Mouse (Mus musculus) monocyte, adult 5-6 weeks (primary cell): ENCODE results near the gene Arhgap22. TPM values are rescaled to one million over a fixed set of nuclear protein-coding genes. Genes with fewer than 3 reads are reported as not detected.
A peak's percentile ranks its signal among the peaks of the same experiment; 100 is the strongest.

Source experiments
- ATAC-seq: fragments of 153-309, 156-312 bp; replicated peaks from 2 replicates; pipeline ENCODE4 v1.8.0; 2017; ENCODE audit warnings: mild to moderate bottlenecking; ENCODE audit not compliant: low TSS enrichment, insufficient number of reproducible peaks, severe bottlenecking, poor library complexity, low FRiP score
- total RNA-seq: library from RNA; stranded (forward); fragments of 200-1000, 200-491, 200-594 nt; gene quantifications from 3 replicates; pipeline ENCODE4 v1.2.3, GENCODE M21; 2017

Gene Arhgap22
- 1.6 TPM in 1 of 3 replicates, not detected in the others for total RNA-seq

DNA sequence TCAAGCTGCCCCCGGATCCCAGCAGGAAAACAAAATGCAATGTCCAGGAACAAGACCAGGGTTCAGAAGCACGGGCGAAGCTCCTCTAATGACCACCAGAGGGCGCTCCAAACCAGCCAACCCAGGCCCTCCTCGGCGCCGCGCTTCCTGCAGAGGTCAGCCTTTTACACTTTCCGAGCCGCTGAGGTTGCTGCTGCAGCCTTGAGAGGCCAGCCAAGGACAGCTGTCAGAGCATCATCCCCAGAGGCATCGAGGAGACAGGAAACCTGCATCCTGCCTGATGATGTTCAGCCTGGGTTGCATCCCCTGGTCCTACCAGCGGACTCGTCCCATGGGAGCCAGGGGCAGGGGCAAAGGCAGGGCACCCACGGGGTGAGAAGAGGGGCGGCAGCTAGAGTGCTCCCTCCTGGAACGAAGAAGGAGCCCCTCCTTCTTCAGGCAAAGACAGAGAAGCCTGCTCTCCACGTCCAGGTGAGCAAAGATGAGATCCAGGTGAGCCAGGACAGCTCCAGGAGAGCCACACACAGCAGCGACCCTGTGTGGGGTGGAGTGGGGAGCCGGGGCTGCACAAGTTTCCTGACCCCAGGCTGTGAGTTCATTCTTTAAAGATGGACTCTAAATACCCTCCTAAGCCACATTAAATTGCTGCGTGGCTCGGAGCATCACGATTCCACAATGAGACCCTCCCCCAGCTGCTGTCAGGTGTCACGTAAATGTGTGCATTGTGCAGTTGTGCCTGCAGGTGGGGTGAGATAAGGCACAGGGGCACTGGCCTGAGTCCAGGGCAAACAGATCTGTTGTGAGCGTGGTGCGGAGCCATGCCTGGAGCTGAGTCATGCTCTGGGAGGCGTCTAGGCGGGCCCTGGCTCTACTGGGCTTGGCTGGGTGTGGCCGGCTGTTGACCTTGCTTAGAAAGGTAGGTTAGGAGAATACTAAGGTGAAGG, at the start of gene Arhgap22:
Gene Arhgap22 (plus strand): TSS at position 204 of the 944 bp plus-strand sequence.
- ATAC-seq, result peak; percentile 66

DNA sequence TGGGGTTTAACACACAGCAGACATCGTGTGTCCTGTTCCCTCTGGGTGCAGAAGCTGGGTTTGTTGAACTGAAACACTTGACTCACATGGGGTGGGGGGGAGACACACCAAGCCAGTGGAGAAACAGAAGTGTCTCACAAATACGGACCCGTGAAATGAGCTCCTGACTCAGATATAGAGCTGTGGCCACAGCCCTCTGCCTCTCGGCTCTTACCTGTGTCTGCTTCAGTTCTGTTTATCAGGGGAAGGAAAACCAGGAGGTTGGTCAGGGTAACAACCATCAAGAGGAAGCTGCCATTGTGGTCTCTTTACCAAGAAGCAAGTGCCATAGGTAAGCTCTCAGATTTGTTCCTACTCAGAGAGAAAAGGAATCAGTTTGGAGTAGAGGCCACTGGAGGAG, 45.1 kb upstream of the Arhgap22 start:
- no peak for ATAC-seq

DNA sequence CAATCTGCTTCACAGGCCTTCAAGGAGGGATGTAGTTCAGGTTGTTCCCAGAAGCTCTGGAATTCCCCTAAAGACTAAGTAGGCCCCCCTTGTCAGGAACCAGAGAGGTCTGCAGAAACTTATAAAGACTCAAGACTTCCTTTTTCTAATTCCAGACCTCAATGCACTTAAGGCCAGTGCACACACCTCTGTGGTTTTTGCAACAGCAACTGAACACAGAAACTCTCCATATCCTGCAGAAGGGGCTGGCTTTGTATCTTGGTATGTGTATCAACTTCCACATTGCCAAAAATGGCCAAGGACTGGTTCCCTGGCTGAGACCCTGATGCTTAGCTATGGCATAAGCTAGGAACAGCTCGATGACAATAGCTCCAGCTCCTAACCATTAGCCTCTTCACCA, 41.9 kb upstream of the Arhgap22 start:
- no peak for ATAC-seq

DNA sequence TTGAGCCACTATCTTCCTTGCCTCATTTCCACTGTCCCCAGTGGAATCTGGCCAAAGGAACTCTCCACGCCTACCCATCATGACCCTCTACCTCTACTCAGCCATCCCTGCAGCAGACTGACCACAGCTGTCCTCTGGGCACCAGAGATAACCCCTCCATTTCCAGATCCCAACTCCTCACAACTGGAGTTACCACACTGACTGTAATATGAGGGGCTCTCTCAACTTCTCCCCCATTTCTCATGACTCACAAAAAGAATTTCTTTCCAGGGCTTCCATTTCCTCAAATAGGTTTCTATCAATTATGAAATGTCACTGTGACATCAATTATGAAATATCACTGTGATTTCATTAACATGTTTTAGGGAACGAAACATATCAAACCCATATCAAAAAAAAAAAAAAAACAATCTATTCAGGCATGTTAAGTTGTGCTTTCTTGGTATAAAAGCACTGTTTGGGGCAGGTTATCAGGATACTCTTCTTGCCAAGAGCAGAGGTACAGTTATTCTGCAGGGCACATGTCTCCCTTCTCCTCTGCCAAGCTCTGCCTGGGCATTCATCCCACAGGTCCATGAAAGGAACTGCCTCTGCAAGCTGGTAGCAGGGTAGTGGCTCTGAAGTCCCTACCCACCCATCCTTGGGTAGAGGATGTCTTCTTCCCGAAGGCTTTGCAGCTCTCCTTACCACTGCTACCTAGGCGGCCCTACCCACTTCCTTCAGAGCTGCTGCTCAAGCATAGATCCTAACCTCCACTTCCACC, 38.6 kb upstream of the Arhgap22 start:
- ATAC-seq, result no peak

DNA sequence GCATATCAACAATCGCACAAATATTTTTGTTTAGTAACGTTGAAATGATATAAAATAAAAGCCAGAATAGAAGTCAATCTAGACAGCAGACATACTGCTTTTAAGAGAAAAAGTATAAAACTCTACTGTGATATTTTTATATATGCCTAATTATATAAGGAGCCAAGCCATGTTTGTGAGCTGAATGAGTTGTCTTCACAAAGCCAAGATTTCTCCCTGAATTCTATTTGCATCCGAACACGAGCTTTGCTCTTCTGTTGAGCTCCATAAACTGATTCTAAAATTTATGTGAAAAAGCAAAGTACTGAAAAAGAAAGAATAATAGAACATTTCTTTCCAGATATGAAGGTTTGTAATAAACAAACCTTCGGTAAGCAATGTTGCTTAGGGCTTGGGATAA, 33.7 kb upstream of the Arhgap22 start:
- no peak for ATAC-seq

DNA sequence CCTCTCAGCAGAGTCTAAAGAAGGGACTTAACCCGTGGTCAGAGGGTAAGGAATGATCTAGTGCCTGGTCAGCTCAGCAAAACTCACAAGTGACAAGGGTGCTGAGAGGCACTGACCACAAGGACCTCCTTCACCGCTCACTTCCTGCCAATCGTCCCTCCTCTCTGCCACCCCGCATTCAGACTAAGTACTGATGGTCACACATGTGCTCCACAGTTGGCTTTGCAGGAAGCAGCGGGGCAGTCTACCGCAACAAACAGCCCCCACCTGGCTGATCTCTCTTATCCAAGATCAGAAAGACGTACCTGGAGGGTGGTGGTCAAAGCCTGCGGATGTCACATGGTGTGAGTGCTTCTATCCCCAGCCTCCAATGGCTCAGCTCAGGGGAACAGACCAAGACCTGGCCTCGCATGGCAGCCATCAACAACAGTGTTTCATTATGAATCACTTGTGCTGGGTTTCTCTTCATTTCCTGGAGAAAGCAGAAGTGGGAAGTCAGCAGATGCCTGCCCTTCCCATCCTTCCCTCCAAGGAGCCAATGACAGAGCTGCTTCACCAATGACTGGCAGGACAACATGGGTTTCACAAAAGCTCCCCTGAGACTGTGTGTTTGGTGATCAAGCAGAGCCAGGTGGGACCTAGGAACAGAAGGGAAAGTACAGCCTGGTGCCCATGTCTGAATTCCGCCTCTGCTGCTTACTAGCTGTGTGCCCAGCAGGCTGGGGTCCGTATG, 28.6 kb upstream of the Arhgap22 start, which contains the start of gene Wdfy4:
Gene Wdfy4 (minus strand): TSS at position 441 of the 733 bp plus-strand sequence.
- peak; percentile 95 for ATAC-seq

DNA sequence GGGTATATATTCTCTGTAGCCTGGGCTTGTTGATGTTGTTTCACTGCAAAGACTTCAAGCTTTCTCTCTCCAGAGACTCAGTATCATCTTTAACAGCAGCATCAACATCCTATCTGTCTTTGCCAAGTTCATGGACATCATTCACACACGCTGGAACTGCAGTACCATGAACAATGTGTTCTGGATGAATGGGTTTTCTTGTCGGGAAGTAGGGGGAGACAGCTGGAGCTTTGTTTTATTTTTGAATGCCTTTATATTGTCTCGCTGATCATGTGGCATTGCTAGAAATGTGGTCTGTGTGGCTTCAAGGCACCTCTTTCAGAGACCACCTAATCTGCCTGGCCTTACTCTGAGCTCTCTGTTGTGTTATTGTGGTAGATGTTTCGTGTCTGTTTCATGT, 26.6 kb upstream of the Arhgap22 start:
- ATAC-seq, result no peak

DNA sequence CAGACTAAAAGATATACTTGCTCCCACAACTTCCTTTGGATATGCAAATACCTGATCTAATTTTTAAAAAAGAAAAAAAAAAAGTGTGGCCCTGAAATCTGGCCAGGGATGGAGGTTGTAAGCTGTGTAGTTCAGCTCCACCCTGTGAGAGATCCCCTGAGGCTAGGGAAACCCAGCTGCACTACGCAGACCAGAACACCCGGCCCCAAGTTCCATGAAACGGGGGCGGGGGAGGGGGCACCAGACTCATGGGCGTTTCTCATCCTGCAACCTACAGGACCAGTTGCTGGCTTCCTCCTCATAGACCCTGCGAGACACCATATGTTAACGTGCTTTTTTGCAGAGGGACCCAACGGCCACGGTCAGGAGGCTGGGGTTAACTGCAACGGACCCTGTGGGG, 24.6 kb upstream of the Arhgap22 start:
- no peak for ATAC-seq

DNA sequence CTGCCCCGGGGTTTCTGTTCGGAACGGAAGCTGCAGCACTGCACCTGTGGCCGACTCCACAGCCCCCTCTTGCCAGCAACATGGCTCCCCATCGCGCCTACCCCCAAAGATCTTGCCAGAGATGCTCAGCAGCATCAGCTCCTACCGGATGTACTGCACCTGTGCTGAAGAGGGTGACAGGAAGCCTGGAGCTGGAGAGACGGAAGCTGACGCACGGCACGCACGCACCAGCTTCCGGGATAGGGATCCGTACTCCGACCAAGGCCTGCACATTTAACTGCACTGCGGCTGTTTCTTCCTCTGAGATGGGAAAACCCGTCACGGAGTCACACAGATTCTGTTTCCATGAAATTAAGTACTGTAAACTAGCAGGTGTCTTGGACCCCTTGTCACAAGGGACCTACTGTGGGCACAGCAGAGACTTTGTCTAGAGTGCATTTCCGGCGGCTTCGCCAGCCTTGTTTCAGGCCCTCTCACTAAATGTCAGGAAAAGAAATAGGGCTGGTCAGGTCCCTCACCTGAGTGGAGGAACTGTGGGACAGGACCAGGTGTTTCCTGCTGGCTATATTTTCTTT, 23.9 kb upstream of the Arhgap22 start:
- no peak for ATAC-seq

DNA sequence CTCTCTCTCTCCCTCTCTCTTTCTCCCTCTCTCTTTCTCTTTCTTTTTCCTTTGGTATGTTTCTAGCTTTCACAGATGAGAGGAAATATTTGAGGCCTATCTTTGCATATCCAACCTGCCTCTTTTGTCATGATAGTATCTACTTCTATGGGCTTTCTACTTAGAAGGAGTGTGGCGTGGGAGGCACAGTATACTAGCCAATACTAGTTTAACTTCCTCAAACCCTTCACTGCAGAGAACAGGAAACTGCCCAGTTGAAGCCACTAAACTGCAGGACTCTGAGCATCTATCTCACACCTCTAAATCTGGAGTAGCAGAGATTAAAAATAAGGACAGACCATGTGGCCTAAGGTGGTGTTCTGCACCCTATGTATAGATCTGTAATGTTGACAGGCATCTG, 23.2 kb upstream of the Arhgap22 start:
- no peak for ATAC-seq

DNA sequence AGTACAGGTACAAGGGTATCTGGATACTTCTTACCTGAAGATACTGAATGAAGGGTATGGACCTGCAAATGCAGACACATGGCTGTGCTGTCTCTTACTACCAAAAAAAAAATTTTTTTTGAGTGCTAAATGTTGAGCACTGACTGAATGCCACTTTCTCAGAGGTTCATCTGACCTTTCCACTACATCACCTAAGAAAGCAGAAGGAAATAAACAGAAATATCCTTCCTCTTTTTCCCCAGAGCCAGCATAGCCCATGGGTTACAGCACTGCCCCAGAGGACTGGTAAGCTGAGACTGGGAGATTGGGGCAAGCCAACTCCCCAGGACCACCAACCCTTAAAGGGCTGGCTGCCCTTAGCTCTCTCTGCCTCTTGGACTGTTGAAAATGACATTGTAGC, 20.1 kb upstream of the Arhgap22 start:
- peak; percentile 81 for ATAC-seq

DNA sequence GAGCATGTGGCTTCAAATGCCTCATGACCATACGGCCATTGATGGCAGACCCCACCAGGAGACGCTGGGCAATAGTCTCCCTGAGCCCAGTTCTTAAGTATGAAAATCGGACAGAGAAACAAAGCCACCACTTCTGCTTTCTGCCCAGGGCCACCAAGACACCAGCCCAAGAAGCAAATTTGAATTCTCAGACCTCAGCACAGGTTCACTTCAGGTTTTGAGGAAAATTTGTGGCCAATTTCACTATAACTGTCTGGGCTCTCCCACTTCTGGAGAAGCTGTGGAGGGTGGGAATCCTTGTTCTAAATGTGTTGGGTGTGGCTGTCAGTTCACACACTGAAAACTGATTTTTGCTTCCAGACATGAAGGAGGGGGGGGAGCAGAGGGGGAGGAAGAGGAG, 19.6 kb upstream of the Arhgap22 start:
- peak; percentile 45 for ATAC-seq

DNA sequence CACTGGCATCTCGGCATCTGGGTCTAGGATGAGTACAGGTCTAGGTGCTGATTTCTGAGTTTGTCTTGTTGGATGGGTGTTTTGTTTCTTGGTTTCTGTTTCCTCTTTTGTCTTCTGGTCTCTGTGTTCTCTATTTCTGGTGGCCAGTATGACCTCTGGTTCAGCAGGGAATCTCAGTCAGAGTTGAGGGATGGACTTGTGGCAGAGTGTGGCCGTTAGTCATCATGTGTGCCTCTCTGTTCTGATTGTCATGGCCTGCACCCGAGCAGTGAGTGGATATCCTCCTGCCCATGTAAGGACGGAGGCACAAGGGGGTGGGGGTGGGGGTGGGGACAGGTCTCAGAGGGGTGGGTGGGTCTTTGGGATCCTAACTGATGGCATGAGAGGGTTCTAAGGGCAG, 11.7 kb upstream of the Arhgap22 start:
- ATAC-seq, result peak; percentile 49

DNA sequence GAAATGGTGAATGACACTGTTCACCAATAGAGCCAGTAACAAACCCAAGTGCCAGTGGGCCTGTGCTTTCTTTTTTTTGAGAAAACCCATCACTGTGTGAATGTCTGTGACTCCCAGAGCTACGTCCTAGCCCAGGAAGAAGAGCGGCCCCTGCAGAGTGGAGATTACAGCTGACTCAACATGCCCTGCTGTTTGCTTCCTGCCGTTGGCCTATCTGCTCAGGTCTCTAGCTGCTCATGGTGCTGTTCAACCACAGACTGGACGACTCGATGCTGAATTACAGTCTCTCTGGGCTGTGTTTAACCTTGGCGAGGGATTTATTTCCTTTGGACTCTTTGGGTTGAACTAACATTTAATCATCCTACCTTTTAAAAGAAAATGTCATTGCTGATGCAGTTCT, 10.9 kb upstream of the Arhgap22 start:
- no peak for ATAC-seq

DNA sequence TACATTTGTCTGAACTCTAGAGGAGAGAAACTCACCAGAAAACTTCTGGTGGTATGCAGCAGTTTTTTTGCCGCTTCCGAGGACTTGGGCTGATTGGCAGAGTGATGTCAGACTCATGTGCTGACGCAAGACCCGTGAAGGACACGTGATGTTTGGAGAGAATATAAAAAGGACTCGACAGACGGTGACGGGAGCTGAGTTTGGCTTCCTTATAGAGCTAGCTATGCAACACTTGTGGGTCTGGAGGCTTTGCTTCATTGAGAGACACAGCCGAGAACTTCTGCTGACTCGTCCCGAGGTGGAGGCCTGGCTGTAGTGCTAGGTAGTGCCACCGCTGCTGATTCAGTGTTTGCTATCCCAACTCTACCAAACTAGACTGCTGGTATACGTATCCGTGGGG, 10.0 kb upstream of the Arhgap22 start:
- peak; percentile 74 for ATAC-seq

DNA sequence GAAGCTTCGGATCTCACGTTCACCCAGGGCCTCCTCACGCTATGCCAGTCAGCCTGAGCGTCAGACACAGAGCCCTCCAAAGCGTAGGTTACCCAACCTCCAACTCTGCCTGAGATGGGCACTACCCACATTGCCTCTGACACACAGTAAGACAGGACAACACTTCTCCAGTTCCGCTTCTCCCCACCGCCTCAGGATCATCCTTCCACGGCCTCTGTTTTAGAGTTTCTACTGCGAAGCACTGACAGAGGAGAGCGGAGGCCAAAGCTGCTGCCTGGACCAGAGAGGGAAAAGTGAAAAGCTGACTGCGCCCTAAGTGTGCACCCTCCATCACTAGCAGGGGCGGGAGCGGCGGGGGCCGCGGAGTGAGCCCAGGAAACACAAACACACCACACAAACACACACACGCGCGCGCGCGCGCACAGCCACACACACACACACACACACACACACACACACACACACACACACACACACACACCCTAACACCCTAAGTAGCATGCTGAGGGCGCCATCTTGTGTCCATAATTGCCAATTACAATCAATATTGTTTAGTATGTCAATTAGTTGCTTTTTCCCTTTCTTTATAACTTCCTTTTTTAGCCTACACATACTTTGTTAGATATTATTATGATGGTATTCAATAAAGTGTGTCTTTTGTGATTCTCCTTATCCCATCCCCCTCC, 8.4 kb upstream of the Arhgap22 start:
- no peak for ATAC-seq

DNA sequence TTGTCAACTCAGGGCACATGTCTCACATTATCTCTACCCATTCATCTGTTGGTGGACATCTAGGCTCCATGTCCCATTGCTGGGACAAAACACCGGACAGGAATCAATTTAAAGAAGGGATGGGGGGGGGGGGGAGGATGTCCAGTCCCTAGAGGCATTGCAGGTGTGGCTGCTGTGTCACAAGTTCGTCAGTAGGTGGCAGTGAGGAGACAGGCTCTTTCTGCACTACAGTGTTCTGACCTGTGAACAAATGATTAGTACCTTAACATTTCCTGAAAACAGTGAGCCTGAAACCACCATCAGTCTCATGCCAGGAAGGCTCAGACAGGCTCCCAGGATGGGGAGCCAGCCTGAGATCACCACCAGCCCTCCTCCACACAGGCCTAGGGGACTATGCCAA, 6.8 kb upstream of the Arhgap22 start:
- ATAC-seq, result no peak

DNA sequence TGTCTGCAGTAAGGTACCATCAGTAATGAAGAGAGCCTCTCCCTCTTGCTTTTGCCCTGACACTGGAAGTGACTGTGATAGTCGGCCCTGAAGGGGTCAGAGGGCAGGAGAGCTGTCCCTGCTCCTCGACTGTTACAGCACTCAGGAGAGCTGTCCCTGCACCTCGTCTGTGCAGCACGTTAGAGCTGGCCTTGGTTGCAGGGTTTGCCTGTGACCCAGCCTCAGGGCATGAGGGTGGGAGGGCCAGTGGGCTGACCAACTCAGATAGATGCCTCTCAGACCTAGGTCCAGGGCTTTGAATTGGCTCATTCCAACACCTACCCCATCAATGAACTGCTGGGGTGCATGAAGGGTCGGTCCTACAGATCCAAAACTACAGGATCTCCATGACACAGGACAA, 5.5 kb upstream of the Arhgap22 start:
- no peak for ATAC-seq
